Mouse (Mus musculus) macrophage (primary cell): ENCODE measurements around the gene Zbtb32. TPM values are rescaled to one million over a fixed set of nuclear protein-coding genes. Genes with fewer than 3 reads are reported as not detected.

Experiments used
- H3K27ac ChIP-seq: fragments of 350-480 bp; formaldehyde crosslinking; 2 replicates; pipeline ENCODE4 v1.9.0; 2021
- H3K36me3 ChIP-seq: fragments of 350-480 bp; formaldehyde crosslinking; 2 replicates; pipeline ENCODE4 v1.9.0; 2021; ENCODE audit errors: inconsistent target
- H3K4me3 ChIP-seq: fragments of 350-480 bp; formaldehyde crosslinking; 2 replicates; pipeline ENCODE4 v1.9.0; 2021; ENCODE audit errors: inconsistent target
- H3K79me2 ChIP-seq: fragments of 350-480 bp; formaldehyde crosslinking; 2 replicates; pipeline ENCODE4 v1.9.0; 2021; ENCODE audit errors: inconsistent target
- WGBS: methylation state at CpG from one replicate; pipeline ENCODE4 v1.1.7; 2026; ENCODE audit warnings: inconsistent platforms; ENCODE audit not compliant: missing documents; 5-methylcytosine and 5-hydroxymethylcytosine counted together
- polyA plus RNA-seq: library from polyadenylated mRNA; stranded (reverse); fragments of 250-400 nt; gene quantifications from 3 replicates; pipeline ENCODE4 v1.2.4, GENCODE M21; 2018; ENCODE audit warnings: inconsistent platforms

Zbtb32 gene
- polyA plus RNA-seq, 1 experiment from 2014 or later = 0.14 TPM

GRCm38 (mm10) chr7:30591605-30591951 is 7.1 kb downstream of the Zbtb32 start:
- Histone ChIP-seq H3K36me3 (no peaks in the 10 kb centered on the region), H3K27ac (no peak overlapping the region), H3K4me3 (no peak overlapping the region), H3K79me2 (peaks cover 16% of the 10 kb centered on the region)
- 98% methylated on average over 4 of the region's 4 CpGs for WGBS

DNA sequence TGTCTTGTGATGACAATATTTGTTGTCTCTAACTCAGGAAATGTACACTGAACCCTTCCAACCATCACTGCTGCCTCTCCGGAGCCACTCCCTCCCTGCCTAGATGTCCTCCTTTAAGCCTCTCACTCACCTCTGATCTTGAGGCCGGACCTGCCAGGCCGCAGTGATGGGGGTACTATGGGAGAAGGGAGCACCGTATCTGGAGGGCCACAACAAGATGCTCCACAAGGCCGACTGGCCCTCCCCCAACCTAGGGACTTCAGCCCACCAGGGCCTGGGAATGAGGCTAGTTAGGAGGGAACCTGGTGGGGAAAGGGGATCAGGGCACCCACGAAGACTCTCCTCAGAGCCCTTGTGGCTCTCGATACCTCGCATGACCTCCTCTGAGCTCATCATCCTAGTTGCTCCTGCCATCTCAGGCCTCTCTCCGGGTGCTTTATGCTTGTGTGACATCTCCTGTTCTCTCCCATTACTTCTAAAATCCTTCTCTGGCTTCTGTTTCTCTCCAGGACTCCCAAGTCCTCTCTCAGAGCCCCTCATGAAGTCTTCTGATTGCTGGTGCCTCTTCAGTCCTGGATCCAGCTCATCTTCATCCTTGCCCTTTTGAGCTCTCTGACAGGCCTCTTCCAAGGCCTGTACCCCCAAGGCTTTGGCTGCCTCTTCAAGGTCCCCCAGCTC is 7.6 kb downstream of the Zbtb32 start:
- Histone ChIP-seq H3K79me2 (peaks cover 22% of the 10 kb centered on the region), H3K27ac (no peak overlapping the region), H3K36me3 (peaks cover 3% of the 10 kb centered on the region; the same call in 1 of the 2 replicates), H3K4me3 (no peak overlapping the region)
- 97% methylated on average over 9 of the region's 9 CpGs for WGBS

DNA sequence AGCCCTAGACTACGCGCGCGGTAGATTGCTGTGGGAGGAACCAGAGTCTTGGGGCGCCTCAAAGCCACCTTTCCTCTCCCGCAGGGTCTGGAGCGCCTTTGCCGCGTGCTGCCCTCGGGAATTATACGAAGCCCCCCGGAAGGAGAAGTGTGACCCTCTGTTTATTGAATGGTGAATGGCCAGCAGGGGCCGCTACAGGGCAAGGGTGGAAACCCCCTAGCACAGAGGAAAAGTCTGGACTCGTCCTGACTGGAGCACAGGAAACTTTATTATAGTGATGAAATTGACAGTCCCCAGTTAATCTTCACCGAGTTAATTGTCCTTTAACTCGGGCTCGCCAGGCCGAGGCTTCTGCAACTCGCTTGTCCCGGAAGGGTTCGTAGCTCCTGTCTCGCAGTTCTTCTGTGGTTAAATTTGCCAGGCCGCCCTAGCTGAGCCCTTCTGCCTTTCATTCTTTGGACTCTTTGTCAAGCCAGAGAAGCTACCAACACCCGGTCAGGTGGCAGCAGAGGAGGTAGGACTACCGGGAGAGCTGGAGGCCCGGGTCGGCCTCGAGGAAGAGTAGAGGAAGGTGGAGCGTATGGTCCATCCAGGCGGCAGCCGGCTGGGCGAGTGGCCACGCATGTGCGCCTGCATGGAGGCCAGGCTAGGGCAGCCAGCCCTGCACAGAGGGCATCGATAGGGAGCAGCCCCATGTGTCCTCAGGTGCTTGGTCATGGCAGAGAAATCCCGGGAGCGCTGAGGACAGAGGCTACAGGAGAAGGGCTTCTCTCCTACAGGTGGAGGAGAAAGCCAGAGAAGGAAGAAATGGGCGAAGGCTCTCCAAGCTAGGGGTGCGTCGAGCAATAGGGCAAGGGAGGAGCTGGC is 9.0 kb downstream of the Zbtb32 start:
- peaks cover 17% of the 10 kb centered on the region for H3K36me3 ChIP-seq
- 30% methylated on average over 39 of the region's 40 CpGs for WGBS
- H3K79me2 ChIP-seq = peaks cover 35% of the 10 kb centered on the region
- H3K27ac ChIP-seq = peak overlapping the region; percentile 65
- H3K4me3 ChIP-seq = peak overlapping the region; percentile 71

DNA sequence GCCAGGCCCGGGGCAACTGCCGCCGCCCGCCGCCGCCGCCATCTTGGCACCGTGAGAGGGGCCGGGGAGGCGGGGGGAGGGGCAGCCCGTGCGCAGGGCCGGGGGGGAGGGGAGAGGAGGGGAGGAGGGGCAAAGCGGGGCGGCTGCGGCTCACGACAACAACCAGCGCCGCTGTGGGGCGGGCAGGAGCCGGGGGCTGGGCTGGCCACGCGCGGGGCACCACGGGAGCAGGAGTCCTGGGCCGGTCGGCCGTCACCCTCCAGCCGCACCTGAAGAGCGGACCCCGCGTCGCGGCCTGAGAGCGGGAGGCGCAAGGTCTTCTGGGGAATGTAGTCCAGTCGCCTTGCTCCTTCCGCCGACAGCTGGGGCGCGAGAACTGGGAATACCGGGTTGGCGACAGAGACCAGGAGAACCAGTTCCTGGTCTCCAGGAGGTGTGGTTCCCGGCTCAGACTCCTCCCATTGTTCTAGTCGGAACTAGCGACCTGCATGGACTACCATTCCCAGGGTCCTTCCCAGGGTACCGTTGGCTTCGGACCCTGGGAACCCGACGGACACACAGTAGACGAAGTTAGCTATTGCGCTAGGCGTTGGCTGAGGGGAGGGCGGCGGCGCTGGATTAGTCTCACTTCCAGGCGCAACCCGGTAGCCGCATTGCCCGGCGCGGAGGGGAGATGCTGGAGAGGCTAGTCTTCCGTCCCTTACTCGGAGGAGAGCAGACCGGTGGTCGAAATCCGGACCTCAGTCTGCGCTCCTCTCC is 9.9 kb downstream of the Zbtb32 start, which contains the start of gene Kmt2b:
Gene Kmt2b, minus strand, starts transcription at position 51 of the 759 bp plus-strand sequence.
- under 1% methylated on average over 49 of the region's 68 CpGs for WGBS
- peaks cover 25% of the 10 kb centered on the region for H3K36me3 ChIP-seq
- peak within 1 kb of the TSS; percentile 65 for H3K27ac ChIP-seq
- peaks cover 35% of the 10 kb centered on the region for H3K79me2 ChIP-seq
- H3K4me3 ChIP-seq = peak within 1 kb of the TSS; percentile 94

DNA sequence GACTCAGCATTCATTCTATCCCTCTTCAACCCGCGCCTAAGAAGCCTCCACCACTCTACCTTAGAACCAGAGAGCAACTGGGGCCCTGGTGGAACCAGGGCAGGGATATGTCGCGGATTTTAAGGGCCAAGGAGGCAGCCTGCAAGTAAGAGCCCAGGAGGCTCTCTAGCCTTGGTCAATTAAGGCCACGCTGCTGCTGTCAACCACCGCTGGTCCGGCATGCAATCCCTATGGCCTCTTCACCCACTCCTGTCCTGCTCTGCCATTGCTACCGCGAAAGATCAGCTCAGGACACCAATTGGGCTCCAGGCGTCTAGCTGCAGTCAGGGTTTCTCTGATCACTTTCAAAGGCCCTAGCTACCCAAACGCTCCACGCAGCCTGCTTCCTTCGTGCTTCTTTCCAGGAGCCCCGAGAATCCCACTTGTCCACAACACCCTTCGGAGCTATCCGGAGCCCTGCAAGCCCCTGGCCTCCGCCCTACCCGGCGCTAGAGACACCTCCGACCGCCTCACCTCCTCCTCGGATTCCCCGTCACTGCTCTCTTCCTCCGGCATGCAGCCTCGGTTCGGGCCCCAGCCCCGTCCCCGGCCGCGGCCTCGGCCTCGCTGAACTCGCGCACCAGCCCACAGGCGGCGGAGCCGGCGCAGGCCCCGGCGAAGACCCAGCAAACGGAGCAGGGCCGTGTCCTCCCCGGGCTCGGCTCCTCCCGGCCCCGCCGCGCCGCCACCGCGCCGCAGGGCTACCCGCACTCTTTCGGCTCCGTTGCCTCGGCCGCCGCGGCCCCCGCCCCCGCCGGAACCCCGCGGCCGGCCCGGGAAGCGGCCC is 10.7 kb downstream of the Zbtb32 start:
- Histone ChIP-seq H3K79me2 (peaks cover 35% of the 10 kb centered on the region), H3K36me3 (peaks cover 30% of the 10 kb centered on the region), H3K4me3 (peak overlapping the region; percentile 94), H3K27ac (peak overlapping the region; percentile 57)
- 2% methylated on average over 35 of the region's 67 CpGs for WGBS

DNA sequence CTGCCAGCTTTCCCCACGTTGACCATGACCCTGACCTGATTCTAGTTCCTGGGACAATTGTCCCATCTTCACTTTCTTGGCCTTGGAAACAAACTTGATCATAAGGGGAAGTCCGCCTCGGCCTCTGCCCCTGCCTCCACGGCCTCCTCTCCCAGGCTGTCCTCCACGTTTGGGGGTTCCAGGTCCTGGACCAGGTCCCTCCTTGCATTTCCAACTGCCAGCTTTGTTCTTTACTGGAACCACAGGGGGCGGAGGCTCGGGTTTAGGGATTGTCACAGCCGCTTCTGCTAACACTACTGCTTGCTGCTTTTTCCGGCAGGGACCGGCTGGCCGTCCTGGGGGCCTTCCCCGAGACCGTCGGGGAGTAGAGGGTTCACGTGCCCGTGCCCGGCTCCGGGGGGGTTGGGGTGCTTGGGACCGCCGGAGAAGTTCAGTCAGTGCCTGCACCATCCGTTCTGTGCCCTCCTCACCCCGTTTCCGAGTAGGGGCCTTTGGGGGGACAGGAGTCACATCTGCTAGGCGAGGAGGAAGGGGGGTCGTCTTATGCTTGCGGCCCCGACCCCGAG is 12.2 kb downstream of the Zbtb32 start:
- Histone ChIP-seq H3K4me3 (no peak overlapping the region), H3K79me2 (peaks cover 35% of the 10 kb centered on the region), H3K36me3 (peaks cover 34% of the 10 kb centered on the region), H3K27ac (no peak overlapping the region)
- 92% methylated on average over 24 of the region's 28 CpGs for WGBS

- H3K27ac ChIP-seq = no peak overlapping the region
- H3K36me3 ChIP-seq = peaks cover 44% of the 10 kb centered on the region
- no peak overlapping the region for H3K4me3 ChIP-seq
- H3K79me2 ChIP-seq = peaks cover 35% of the 10 kb centered on the region
- WGBS = 98% methylated on average over 6 of the region's 7 CpGs
Measured at GRCm38 (mm10) chr7:30585170-30585569, 13.5 kb downstream of the Zbtb32 start.

GRCm38 (mm10) chr7:30584339-30584738 is 14.4 kb downstream of the Zbtb32 start:
- WGBS = 97% methylated on average over 10 of the region's 10 CpGs
- peaks cover 50% of the 10 kb centered on the region for H3K36me3 ChIP-seq
- H3K79me2 ChIP-seq = peaks cover 35% of the 10 kb centered on the region
- no peak overlapping the region for H3K4me3 ChIP-seq
- H3K27ac ChIP-seq = no peak overlapping the region

DNA sequence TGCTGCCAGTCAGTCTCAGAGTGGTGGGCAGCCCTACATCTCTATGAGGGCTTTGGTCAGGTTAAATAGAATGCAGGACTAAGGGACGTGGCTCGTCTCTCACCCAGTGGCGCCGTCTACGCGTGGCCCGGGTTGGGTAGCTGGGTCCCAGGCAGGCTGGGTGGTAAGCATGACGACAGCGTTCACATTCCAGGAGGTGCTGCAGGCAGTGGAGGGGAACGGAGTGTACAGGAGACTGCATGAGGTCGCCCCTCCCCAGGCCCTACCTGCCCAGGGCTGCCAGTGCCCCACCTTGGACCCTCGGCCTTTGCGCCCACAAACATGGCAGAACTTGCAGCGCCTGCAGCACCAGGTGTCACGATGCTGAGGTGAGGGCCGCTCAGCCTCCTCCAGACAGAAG is 17.2 kb downstream of the Zbtb32 start:
- no peak overlapping the region for H3K4me3 ChIP-seq
- H3K36me3 ChIP-seq = peaks cover 78% of the 10 kb centered on the region
- H3K27ac ChIP-seq = no peak overlapping the region
- peaks cover 18% of the 10 kb centered on the region for H3K79me2 ChIP-seq
- WGBS = 97% methylated on average over 8 of the region's 16 CpGs

GRCm38 (mm10) chr7:30579950-30580349 is 18.8 kb downstream of the Zbtb32 start:
- Histone ChIP-seq H3K79me2 (peaks cover 2% of the 10 kb centered on the region; the same call in 1 of the 2 replicates), H3K36me3 (peaks cover 79% of the 10 kb centered on the region), H3K4me3 (no peak overlapping the region), H3K27ac (no peak overlapping the region)
- whole genome bisulfite sequencing = 94% methylated on average over 8 of the region's 8 CpGs

GRCm38 (mm10) chr7:30572969-30573368 is 25.7 kb downstream of the Zbtb32 start:
- WGBS = 95% methylated on average over 2 of the region's 2 CpGs
- Histone ChIP-seq H3K79me2 (no peaks in the 10 kb centered on the region), H3K36me3 (peaks cover 97% of the 10 kb centered on the region), H3K27ac (no peak overlapping the region), H3K4me3 (no peak overlapping the region)

GRCm38 (mm10) chr7:30572389-30572788 is 26.3 kb downstream of the Zbtb32 start:
- Histone ChIP-seq H3K36me3 (peaks cover 93% of the 10 kb centered on the region), H3K79me2 (no peaks in the 10 kb centered on the region), H3K4me3 (no peak overlapping the region), H3K27ac (no peak overlapping the region)
- 90% methylated on average over 5 of the region's 5 CpGs for WGBS

DNA sequence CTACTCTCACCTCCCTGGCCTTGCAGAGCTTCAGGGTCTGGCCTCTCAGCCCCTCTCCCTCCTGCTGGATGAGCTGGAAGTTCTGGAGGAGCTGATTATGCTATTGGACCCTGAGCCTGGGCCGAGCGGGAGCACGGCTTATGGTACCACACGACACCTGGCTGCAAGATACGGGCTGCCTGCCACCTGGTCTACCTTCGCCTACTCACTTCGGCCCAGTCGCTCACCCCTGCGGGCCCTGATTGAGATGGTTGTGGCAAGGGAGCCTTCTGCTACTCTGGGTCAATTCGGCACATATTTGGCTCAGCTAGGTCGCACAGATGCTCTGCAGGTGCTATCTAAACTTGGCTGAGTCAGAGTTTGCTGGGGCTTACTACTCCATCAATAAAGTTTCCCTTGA is 31.2 kb downstream of the Zbtb32 start:
- Histone ChIP-seq H3K4me3 (no peak overlapping the region), H3K27ac (no peak overlapping the region), H3K36me3 (peaks cover 66% of the 10 kb centered on the region), H3K79me2 (peaks cover 4% of the 10 kb centered on the region)
- WGBS = 96% methylated on average over 11 of the region's 11 CpGs

- H3K36me3 ChIP-seq = peaks cover 54% of the 10 kb centered on the region
- no peak overlapping the region for H3K27ac ChIP-seq
- peaks cover 19% of the 10 kb centered on the region for H3K79me2 ChIP-seq
- 96% methylated on average over 9 of the region's 9 CpGs for WGBS
- no peak overlapping the region for H3K4me3 ChIP-seq
Measured at GRCm38 (mm10) chr7:30566033-30566432, 32.7 kb downstream of the Zbtb32 start.
